Mouse (Mus musculus): ENCODE measurements at regions not wholly inside any gene's neighbourhood (a gene's known extent, or its start where the extent isn't known, plus 50 kb on each side); places are given as distances from the start of the nearest gene placed in this dataset.
A peak's percentile ranks its signal among the peaks of the same experiment; 100 is the strongest.
"Not testable (repeated sequence)": the region's sequence is repeated elsewhere in the genome, so short reads cannot be mapped to it uniquely, and the experiment has no call there.

- no peaks in the 10 kb centered on the region for H3K9me3 ChIP-seq (ENCODE audit: control insufficient read depth, low read length)
- WGBS, result 27% methylated on average over 6 of the region's 6 CpGs
- DNase-seq (ENCODE audit: low spot score) (no peak), ATAC-seq (ENCODE audit: insufficient number of reproducible peaks, low FRiP score, low TSS enrichment, low read depth) (no peak)
- no peak overlapping the region for H3K4me3 ChIP-seq (ENCODE audit: low read depth, low read length)
- H3K9ac ChIP-seq (ENCODE audit: low read length), result no peak overlapping the region
- no peak overlapping the region for H3K4me2 ChIP-seq (ENCODE audit: low read depth, severe bottlenecking)
- no peaks in the 10 kb centered on the region for H3K36me3 ChIP-seq (ENCODE audit: control insufficient read depth, insufficient read depth, low read length)
- no peak overlapping the region for H3K27ac ChIP-seq (replicated peaks; ENCODE audit: low read depth, low read length)
- H3K27me3 ChIP-seq (ENCODE audit: control insufficient read depth, insufficient read depth, low read length), result no peaks in the 10 kb centered on the region
- H3K4me1 ChIP-seq (ENCODE audit: control insufficient read depth, insufficient read depth, low read length), result no peaks in the 10 kb centered on the region
Observed at GRCm38 (mm10) chr7:82082883-82083282, 90.8 kb upstream of the Sh3gl3 start.

- no peaks in the 10 kb centered on the region for H3K9me3 ChIP-seq (ENCODE audit: control insufficient read depth, low read length)
- H3K36me3 ChIP-seq (ENCODE audit: control insufficient read depth, insufficient read depth, low read length), result no peaks in the 10 kb centered on the region
- H3K4me1 ChIP-seq (ENCODE audit: control insufficient read depth, insufficient read depth, low read length), result no peaks in the 10 kb centered on the region
- WGBS, result 78% methylated on average over 10 of the region's 10 CpGs
- ATAC-seq (ENCODE audit: insufficient number of reproducible peaks, low FRiP score, low TSS enrichment, low read depth), result no peak
- H3K9ac ChIP-seq (ENCODE audit: low read length), result no peak overlapping the region
- H3K4me3 ChIP-seq (ENCODE audit: low read depth, low read length), result no peak overlapping the region
- no peak for DNase-seq (ENCODE audit: low spot score)
- H3K27me3 ChIP-seq (ENCODE audit: control insufficient read depth, insufficient read depth, low read length), result no peaks in the 10 kb centered on the region
- no peak overlapping the region for H3K27ac ChIP-seq (replicated peaks; ENCODE audit: low read depth, low read length)
- no peak overlapping the region for H3K4me2 ChIP-seq (ENCODE audit: low read depth, severe bottlenecking)
Observed at GRCm38 (mm10) chr7:82084473-82084872, 89.2 kb upstream of the Sh3gl3 start.

GRCm38 (mm10) chr7:82085205-82085604, 88.4 kb upstream of the Sh3gl3 start:
- no peak overlapping the region for H3K4me3 ChIP-seq (ENCODE audit: low read depth, low read length)

GRCm38 (mm10) chr7:82098136-82098535, 75.5 kb upstream of the Sh3gl3 start:
- Histone ChIP-seq H3K9me3 (ENCODE audit: control insufficient read depth, low read length) (no peaks in the 10 kb centered on the region), H3K27ac (replicated peaks; ENCODE audit: low read depth, low read length) (no peak overlapping the region), H3K4me2 (ENCODE audit: low read depth, severe bottlenecking) (no peak overlapping the region), H3K27me3 (ENCODE audit: control insufficient read depth, insufficient read depth, low read length) (no peaks in the 10 kb centered on the region), H3K4me3 (ENCODE audit: low read depth, low read length) (no peak overlapping the region), H3K9ac (ENCODE audit: low read length) (no peak overlapping the region), H3K36me3 (ENCODE audit: control insufficient read depth, insufficient read depth, low read length) (no peaks in the 10 kb centered on the region), H3K4me1 (ENCODE audit: control insufficient read depth, insufficient read depth, low read length) (no peaks in the 10 kb centered on the region)
- DNase-seq (ENCODE audit: low spot score), result no peak
- no peak for ATAC-seq (ENCODE audit: insufficient number of reproducible peaks, low FRiP score, low TSS enrichment, low read depth)
- WGBS, result 75% methylated on average over 6 of the region's 6 CpGs

More at GRCm38 (mm10) chr7:82085205-82085604, 88.4 kb upstream of the Sh3gl3 start:
- Histone ChIP-seq H3K9ac (ENCODE audit: low read length) (no peak overlapping the region), H3K27ac (replicated peaks; ENCODE audit: low read depth, low read length) (no peak overlapping the region), H3K27me3 (ENCODE audit: control insufficient read depth, insufficient read depth, low read length) (no peaks in the 10 kb centered on the region), H3K4me2 (ENCODE audit: low read depth, severe bottlenecking) (no peak overlapping the region), H3K36me3 (ENCODE audit: control insufficient read depth, insufficient read depth, low read length) (no peaks in the 10 kb centered on the region), H3K9me3 (ENCODE audit: control insufficient read depth, low read length) (no peaks in the 10 kb centered on the region), H3K4me1 (ENCODE audit: control insufficient read depth, insufficient read depth, low read length) (no peaks in the 10 kb centered on the region)
- DNase-seq (ENCODE audit: low spot score) (no peak), ATAC-seq (ENCODE audit: insufficient number of reproducible peaks, low FRiP score, low TSS enrichment, low read depth) (no peak)
- WGBS, result 57% methylated on average over 4 of the region's 4 CpGs

GRCm38 (mm10) chr7:82101314-82101713, 72.3 kb upstream of the Sh3gl3 start:
- 91% methylated on average over 2 of the region's 2 CpGs for WGBS
- no peak overlapping the region for H3K27ac ChIP-seq (replicated peaks; ENCODE audit: low read depth, low read length)
- no peak for ATAC-seq (ENCODE audit: insufficient number of reproducible peaks, low FRiP score, low TSS enrichment, low read depth)

GRCm38 (mm10) chr7:82105631-82106030, 68.0 kb upstream of the Sh3gl3 start:
- no peak overlapping the region for H3K4me3 ChIP-seq (ENCODE audit: low read depth, low read length)
- no peaks in the 10 kb centered on the region for H3K27me3 ChIP-seq (ENCODE audit: control insufficient read depth, insufficient read depth, low read length)
- 88% methylated on average over 5 of the region's 5 CpGs for WGBS
- no peak overlapping the region for H3K9ac ChIP-seq (ENCODE audit: low read length)
- ATAC-seq (ENCODE audit: insufficient number of reproducible peaks, low FRiP score, low TSS enrichment, low read depth) (no peak), DNase-seq (ENCODE audit: low spot score) (no peak)
- no peaks in the 10 kb centered on the region for H3K36me3 ChIP-seq (ENCODE audit: control insufficient read depth, insufficient read depth, low read length)
- H3K4me1 ChIP-seq (ENCODE audit: control insufficient read depth, insufficient read depth, low read length), result peaks cover 9% of the 10 kb centered on the region
- no peak overlapping the region for H3K27ac ChIP-seq (replicated peaks; ENCODE audit: low read depth, low read length)
- no peak overlapping the region for H3K4me2 ChIP-seq (ENCODE audit: low read depth, severe bottlenecking)
- H3K9me3 ChIP-seq (ENCODE audit: control insufficient read depth, low read length), result no peaks in the 10 kb centered on the region

More at GRCm38 (mm10) chr7:82101314-82101713, 72.3 kb upstream of the Sh3gl3 start:
- no peak for DNase-seq (ENCODE audit: low spot score)
- H3K4me1 ChIP-seq (ENCODE audit: control insufficient read depth, insufficient read depth, low read length), result no peaks in the 10 kb centered on the region
- no peaks in the 10 kb centered on the region for H3K9me3 ChIP-seq (ENCODE audit: control insufficient read depth, low read length)
- H3K4me2 ChIP-seq (ENCODE audit: low read depth, severe bottlenecking), result no peak overlapping the region
- no peaks in the 10 kb centered on the region for H3K36me3 ChIP-seq (ENCODE audit: control insufficient read depth, insufficient read depth, low read length)
- H3K27me3 ChIP-seq (ENCODE audit: control insufficient read depth, insufficient read depth, low read length), result no peaks in the 10 kb centered on the region
- H3K4me3 ChIP-seq (ENCODE audit: low read depth, low read length), result no peak overlapping the region
- H3K9ac ChIP-seq (ENCODE audit: low read length), result no peak overlapping the region

- H3K36me3 ChIP-seq (ENCODE audit: control insufficient read depth, insufficient read depth, low read length); ATAC-seq (ENCODE audit: insufficient number of reproducible peaks, low FRiP score, low TSS enrichment, low read depth); H3K4me2 ChIP-seq (ENCODE audit: low read depth, severe bottlenecking); H3K4me3 ChIP-seq (ENCODE audit: low read depth, low read length); H3K27ac ChIP-seq (replicated peaks; ENCODE audit: low read depth, low read length); H3K4me1 ChIP-seq (ENCODE audit: control insufficient read depth, insufficient read depth, low read length); H3K9me3 ChIP-seq (ENCODE audit: control insufficient read depth, low read length); H3K27me3 ChIP-seq (ENCODE audit: control insufficient read depth, insufficient read depth, low read length); H3K9ac ChIP-seq (ENCODE audit: low read length): not testable (repeated sequence)
- peak; percentile 8 for DNase-seq (ENCODE audit: low spot score)
Observed at GRCm38 (mm10) chr7:82109141-82109540, 64.5 kb upstream of the Sh3gl3 start.

- Histone ChIP-seq H3K4me2 (ENCODE audit: low read depth, severe bottlenecking) (no peak overlapping the region), H3K4me1 (ENCODE audit: control insufficient read depth, insufficient read depth, low read length) (peaks cover 9% of the 10 kb centered on the region), H3K9me3 (ENCODE audit: control insufficient read depth, low read length) (no peaks in the 10 kb centered on the region), H3K4me3 (ENCODE audit: low read depth, low read length) (no peak overlapping the region), H3K27me3 (ENCODE audit: control insufficient read depth, insufficient read depth, low read length) (no peaks in the 10 kb centered on the region), H3K9ac (ENCODE audit: low read length) (no peak overlapping the region), H3K27ac (replicated peaks; ENCODE audit: low read depth, low read length) (no peak overlapping the region), H3K36me3 (ENCODE audit: control insufficient read depth, insufficient read depth, low read length) (no peaks in the 10 kb centered on the region)
- DNase-seq (ENCODE audit: low spot score) (peak; percentile 53), ATAC-seq (ENCODE audit: insufficient number of reproducible peaks, low FRiP score, low TSS enrichment, low read depth) (no peak)
- WGBS, result 17% methylated on average over 5 of the region's 5 CpGs
Observed at GRCm38 (mm10) chr7:82109550-82109949, 64.1 kb upstream of the Sh3gl3 start.

- no peak overlapping the region for H3K4me2 ChIP-seq (ENCODE audit: low read depth, severe bottlenecking)
- 47% methylated on average over 8 of the region's 8 CpGs for WGBS
- ATAC-seq (ENCODE audit: insufficient number of reproducible peaks, low FRiP score, low TSS enrichment, low read depth) (no peak), DNase-seq (ENCODE audit: low spot score) (peak; percentile 23)
- H3K27ac ChIP-seq (replicated peaks; ENCODE audit: low read depth, low read length), result no peak overlapping the region
- H3K27me3 ChIP-seq (ENCODE audit: control insufficient read depth, insufficient read depth, low read length), result no peaks in the 10 kb centered on the region
- H3K9me3 ChIP-seq (ENCODE audit: control insufficient read depth, low read length), result no peaks in the 10 kb centered on the region
- H3K4me3 ChIP-seq (ENCODE audit: low read depth, low read length), result no peak overlapping the region
- H3K36me3 ChIP-seq (ENCODE audit: control insufficient read depth, insufficient read depth, low read length), result no peaks in the 10 kb centered on the region
- H3K9ac ChIP-seq (ENCODE audit: low read length), result no peak overlapping the region
- H3K4me1 ChIP-seq (ENCODE audit: control insufficient read depth, insufficient read depth, low read length), result peaks cover 9% of the 10 kb centered on the region
Observed at GRCm38 (mm10) chr7:82109977-82110376, 63.7 kb upstream of the Sh3gl3 start.
